Mouse (Mus musculus) bone marrow macrophage, adult 2 months (primary cell): ENCODE results near the gene Dpf3.

Source experiments
- CTCF ChIP-seq: IDR thresholded peaks from 2 replicates; pipeline ENCODE4 v1.5.1; 2012; ENCODE audit warnings: low read depth, mild to moderate bottlenecking, low read length, moderate library complexity
- POLR2A ChIP-seq: IDR thresholded peaks from 2 replicates; pipeline ENCODE4 v1.6.1; 2012; ENCODE audit warnings: mild to moderate bottlenecking, low read depth, low read length, borderline replicate concordance

DNA sequence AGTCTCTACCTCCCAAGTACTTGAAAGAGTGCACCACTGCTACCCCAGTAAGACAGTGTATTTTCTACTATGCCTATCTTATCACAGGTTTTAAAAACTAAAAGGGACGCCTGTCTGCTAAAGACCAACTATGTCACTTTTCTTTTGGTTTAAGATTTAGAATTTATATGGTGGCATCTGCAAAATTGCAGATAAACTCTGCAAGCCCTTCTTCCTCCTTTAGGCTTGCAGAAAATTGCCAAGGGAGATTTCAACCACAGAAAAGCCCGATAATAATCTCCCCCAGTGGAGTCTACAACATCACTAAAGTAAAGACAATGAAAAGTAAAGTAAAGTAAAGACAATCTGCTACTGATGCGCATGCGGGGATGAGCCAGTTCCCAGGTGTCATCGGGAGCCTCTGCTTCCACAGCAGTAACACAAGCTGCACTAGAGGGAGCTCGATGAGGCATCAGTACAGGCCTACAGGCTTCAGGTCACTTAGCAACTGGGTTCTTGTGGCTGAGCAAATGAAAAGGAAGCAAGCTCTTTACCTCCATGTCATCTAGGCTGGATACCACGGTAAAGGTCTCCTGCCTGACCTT is 7.6 kb downstream of the Dpf3 start:
- no peak for TF ChIP-seq POLR2A
- TF ChIP-seq CTCF = no peak
